Mouse (Mus musculus) 416B (cell line): ENCODE results near the gene C2.
"Not testable (repeated sequence)": the region's sequence is repeated elsewhere in the genome, so short reads cannot be mapped to it uniquely, and the experiment has no call there.

Source experiments
- DNase-seq: peaks from one replicate; pipeline ENCODE4 v3.0.0; 2011; ENCODE audit warnings: low read depth

The C2 gene

GRCm38 (mm10) chr17:34910982-34911381 lies 12.9 kb upstream of the C2 start:
- no peak for DNase-seq

GRCm38 (mm10) chr17:34902895-34903294 lies 4.8 kb upstream of the C2 start:
- DNase-seq: no peak

- not testable (repeated sequence) for DNase-seq
Measured at GRCm38 (mm10) chr17:34901948-34902347, 3.9 kb upstream of the C2 start.

GRCm38 (mm10) chr17:34900826-34901225 lies 2.8 kb upstream of the C2 start:
- DNase-seq: peak; percentile 23

- DNase-seq: peak; percentile 79
Measured at GRCm38 (mm10) chr17:34899890-34900243, 1.8 kb upstream of the C2 start.

GRCm38 (mm10) chr17:34899053-34899889 lies 1.2 kb upstream of the C2 start:
- DNase-seq: peak; percentile 68

GRCm38 (mm10) chr17:34898706-34899052 lies 614 bp upstream of the C2 start:
- no peak for DNase-seq

- DNase-seq: peak; percentile 72
Measured at GRCm38 (mm10) chr17:34897373-34898159, 499 bp downstream of the C2 start.

- DNase-seq: peak; percentile 71
Measured at GRCm38 (mm10) chr17:34896366-34896765, 1.7 kb downstream of the C2 start.

- DNase-seq: no peak
Measured at GRCm38 (mm10) chr17:34895724-34896123, 2.3 kb downstream of the C2 start.

- peak; percentile 38 for DNase-seq
Measured at GRCm38 (mm10) chr17:34894801-34895530, 3.1 kb downstream of the C2 start.

- peak; percentile 96 for DNase-seq
Measured at GRCm38 (mm10) chr17:34894074-34894597, 3.9 kb downstream of the C2 start.

- DNase-seq: no peak
Measured at GRCm38 (mm10) chr17:34893072-34893824, 4.8 kb downstream of the C2 start.

- DNase-seq: peak; percentile 40
Measured at GRCm38 (mm10) chr17:34891377-34891776, 6.7 kb downstream of the C2 start.

- DNase-seq: no peak
Measured at GRCm38 (mm10) chr17:34890074-34890743, 7.9 kb downstream of the C2 start.

GRCm38 (mm10) chr17:34887942-34888341 lies 10.1 kb downstream of the C2 start:
- DNase-seq: peak; percentile 75

- no peak for DNase-seq
Measured at GRCm38 (mm10) chr17:34885615-34886014, 12.4 kb downstream of the C2 start.

GRCm38 (mm10) chr17:34884704-34885103 lies 13.4 kb downstream of the C2 start:
- no peak for DNase-seq

GRCm38 (mm10) chr17:34883332-34883731 lies 14.7 kb downstream of the C2 start:
- DNase-seq: peak; percentile 37

- no peak for DNase-seq
Measured at GRCm38 (mm10) chr17:34881683-34882310, 16.3 kb downstream of the C2 start, which contains the start of gene Gm20547. Gene Gm20547 (minus strand): TSS chr17:34882042.
